Mouse (Mus musculus) embryonic facial prominence, embryonic 10.5 days (tissue): ENCODE results near the gene Tas2r107. TPM values are rescaled to one million over a fixed set of nuclear protein-coding genes. Genes with fewer than 3 reads are reported as not detected.
"Not testable (repeated sequence)": the region's sequence is repeated elsewhere in the genome, so short reads cannot be mapped to it uniquely, and the experiment has no call there.

Experiments used
- DNase-seq: peaks from one replicate; pipeline ENCODE4 v3.0.0-alpha.2; 2017; ENCODE audit warnings: low spot score
- H3K27ac ChIP-seq: fragments of 300-500 bp; sonication (generic); replicated peaks from 2 replicates; pipeline ENCODE4 v1.5.1; 2016; ENCODE audit warnings: mild to moderate bottlenecking
- H3K27me3 ChIP-seq: fragments of 300-500 bp; sonication (generic); replicated peaks from 2 replicates; pipeline ENCODE4 v1.6.1; 2016; ENCODE audit warnings: low read depth, mild to moderate bottlenecking; ENCODE audit not compliant: poor library complexity, severe bottlenecking
- H3K36me3 ChIP-seq: fragments of 300-500 bp; sonication (generic); replicated peaks from 2 replicates; pipeline ENCODE4 v1.6.1; 2016; ENCODE audit warnings: mild to moderate bottlenecking, moderate library complexity
- H3K4me1 ChIP-seq: fragments of 300-500 bp; sonication (generic); 2 replicates; pipeline ENCODE4 v1.6.1; 2016
- H3K4me3 ChIP-seq: fragments of 300-500 bp; sonication (generic); 2 replicates; pipeline ENCODE4 v1.5.1; 2016; ENCODE audit warnings: mild to moderate bottlenecking, moderate library complexity
- H3K9me3 ChIP-seq: fragments of 300-500 bp; sonication (generic); 2 replicates; pipeline ENCODE4 v1.6.1; 2016; ENCODE audit warnings: mild to moderate bottlenecking
- WGBS: fragments of 180-500 bp; shearing (Covaris S2); methylation state at CpG from one replicate; pipeline ENCODE4 v1.1.7; 2016; 5-methylcytosine and 5-hydroxymethylcytosine counted together
- polyA plus RNA-seq: library from polyadenylated mRNA; unstranded; fragments of >200 nt; fragmentation: Nextera tagmentation; extraction: Ambion mirVana; gene quantifications from 2 replicates; pipeline ENCODE4 v1.2.1, GENCODE M21; 2016

Tas2r107 gene
- not detected in 2 replicates for polyA plus RNA-seq

DNA sequence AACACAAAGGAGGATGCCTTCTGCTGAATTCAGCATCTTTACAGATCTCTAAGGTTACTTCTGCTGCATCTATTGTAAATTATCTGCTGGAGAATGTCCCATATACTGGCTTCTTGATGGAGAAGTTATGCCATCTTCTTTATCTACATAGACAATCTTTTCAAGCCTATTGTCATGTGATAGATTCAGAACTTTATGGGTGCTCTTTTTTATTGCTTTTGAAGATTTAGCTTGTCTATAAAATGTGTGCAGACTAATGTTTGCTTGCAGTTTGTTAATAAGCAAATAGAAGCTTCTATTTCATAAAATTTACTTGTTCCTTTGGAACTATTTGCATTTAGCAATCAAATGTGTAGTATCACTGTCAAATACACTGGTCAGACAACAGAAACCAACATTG is at the start of gene Tas2r107:
TSS of gene Tas2r107 (minus strand) at position 101 of the 400 bp plus-strand sequence.
- no peak within 1 kb of the TSS for H3K4me3 ChIP-seq
- H3K4me1 ChIP-seq: no peaks in the 10 kb centered on the region
- no peak for DNase-seq
- no peak within 1 kb of the TSS for H3K27ac ChIP-seq
- peaks cover 12% of the 10 kb centered on the region; the same call in 1 of the 2 replicates for H3K9me3 ChIP-seq
- H3K27me3 ChIP-seq: no peaks in the 10 kb centered on the region
- H3K36me3 ChIP-seq: no peaks in the 10 kb centered on the region

DNA sequence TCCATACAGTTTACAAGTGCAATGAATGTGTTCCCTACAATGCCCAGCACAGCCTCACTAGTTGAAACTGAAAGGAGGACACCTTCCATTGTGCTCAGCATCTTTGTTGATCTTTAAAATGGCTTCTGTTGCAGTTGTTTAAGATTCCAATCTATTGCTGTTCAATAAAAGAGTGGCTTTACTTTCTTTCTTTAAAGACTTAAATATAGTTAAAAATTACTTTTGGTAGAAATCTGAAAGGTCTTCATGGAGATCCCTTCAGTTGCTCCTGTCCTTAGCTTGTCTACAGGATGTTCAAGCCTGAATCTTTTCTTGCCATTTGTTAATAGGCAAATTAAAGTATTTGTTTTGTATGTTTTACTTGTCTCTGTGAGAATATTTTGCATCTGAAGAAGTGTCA is 30.0 kb upstream of the Tas2r107 start, which contains the start of gene Tas2r114:
TSS of gene Tas2r114 (minus strand) at position 101 of the 400 bp plus-strand sequence.
- H3K4me3 ChIP-seq: no peak within 1 kb of the TSS
- H3K9me3 ChIP-seq: peaks cover 16% of the 10 kb centered on the region
- H3K27me3 ChIP-seq: no peaks in the 10 kb centered on the region
- H3K4me1 ChIP-seq: no peaks in the 10 kb centered on the region
- no peak within 1 kb of the TSS for H3K27ac ChIP-seq
- DNase-seq: no peak
- H3K36me3 ChIP-seq: no peaks in the 10 kb centered on the region

DNA sequence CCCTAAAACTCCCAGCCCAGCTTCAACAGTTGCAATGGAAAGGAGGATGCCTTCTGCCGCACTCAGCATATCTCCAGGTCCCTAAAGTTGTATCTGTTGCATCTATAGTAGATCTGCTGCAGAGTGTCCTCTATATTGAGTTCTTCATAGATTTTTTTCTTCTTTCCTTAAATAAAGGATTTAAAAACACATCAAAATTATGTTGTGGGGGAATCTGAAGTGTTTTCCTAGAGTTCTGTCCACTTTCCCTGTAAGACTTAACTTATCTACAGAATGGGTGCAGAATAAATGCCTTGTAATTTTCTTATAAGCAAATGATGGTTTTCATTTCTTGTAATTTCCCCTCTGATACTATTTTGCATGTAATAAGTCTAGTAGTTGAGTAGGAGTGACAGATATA is 27.4 kb upstream of the Tas2r107 start, which contains the start of gene Tas2r105:
TSS of gene Tas2r105 (minus strand) at position 101 of the 400 bp plus-strand sequence.
- DNase-seq: no peak
- Histone ChIP-seq H3K36me3 (no peaks in the 10 kb centered on the region), H3K4me1 (no peaks in the 10 kb centered on the region), H3K27ac (no peak within 1 kb of the TSS), H3K27me3 (no peaks in the 10 kb centered on the region), H3K4me3 (no peak within 1 kb of the TSS), H3K9me3 (peaks cover 10% of the 10 kb centered on the region; the same call in 1 of the 2 replicates)
- WGBS: 78% methylated on average over 1 of the region's 1 CpGs

DNA sequence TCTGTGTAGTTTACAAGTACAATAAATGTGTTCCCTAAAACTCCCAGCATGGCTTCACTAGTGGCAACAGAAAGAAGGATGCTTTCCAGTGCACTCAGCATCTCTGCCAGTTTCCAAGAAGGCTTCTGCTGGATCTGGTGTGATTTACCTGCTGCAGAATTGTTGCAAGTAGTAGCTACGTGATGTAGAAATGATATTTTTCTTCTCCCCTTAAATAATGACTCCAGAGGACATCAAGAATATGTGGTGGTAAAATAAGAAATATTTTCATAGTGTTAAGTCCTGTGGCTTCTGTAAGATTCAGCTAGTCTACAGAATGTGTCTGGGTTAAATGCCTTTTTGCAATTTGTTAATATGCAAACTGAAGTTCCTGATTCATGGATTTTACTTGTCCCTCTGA is 25.7 kb upstream of the Tas2r107 start, which contains the start of gene Tas2r104:
TSS of gene Tas2r104 (minus strand) at position 101 of the 400 bp plus-strand sequence.
- no peak for DNase-seq
- H3K27ac ChIP-seq: no peak within 1 kb of the TSS
- no peaks in the 10 kb centered on the region for H3K36me3 ChIP-seq
- no peak within 1 kb of the TSS for H3K4me3 ChIP-seq
- H3K27me3 ChIP-seq: no peaks in the 10 kb centered on the region
- no peaks in the 10 kb centered on the region for H3K4me1 ChIP-seq
- 0 out of 2 replicates have a peak, but pooled peaks cover 3% of the 10 kb centered on the region for H3K9me3 ChIP-seq
- WGBS: 82% methylated on average over 1 of the region's 1 CpGs

DNA sequence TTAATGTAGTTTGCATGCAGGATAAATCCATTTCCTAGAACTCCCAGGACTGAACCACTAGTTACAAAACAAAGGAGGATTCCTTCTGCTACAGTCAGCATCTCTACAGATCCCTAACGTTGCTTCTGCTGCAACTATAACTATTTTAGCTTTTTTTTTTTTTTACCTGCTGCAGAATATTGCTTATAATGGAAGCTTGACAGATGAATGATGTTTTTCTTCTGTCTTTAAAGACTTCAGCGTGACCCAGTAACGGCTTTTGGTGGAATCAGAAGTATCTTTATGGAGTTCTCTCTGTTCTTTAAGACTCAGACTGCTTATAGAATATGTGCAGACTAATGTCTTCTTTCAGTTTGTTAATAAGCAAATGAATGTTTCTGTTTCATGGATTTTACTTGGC is 18.8 kb upstream of the Tas2r107 start, which contains the start of gene Tas2r106:
TSS of gene Tas2r106 (minus strand) at position 101 of the 400 bp plus-strand sequence.
- Histone ChIP-seq H3K27me3 (no peaks in the 10 kb centered on the region), H3K9me3 (peaks cover 6% of the 10 kb centered on the region), H3K4me1 (no peaks in the 10 kb centered on the region), H3K36me3 (no peaks in the 10 kb centered on the region), H3K4me3 (no peak within 1 kb of the TSS), H3K27ac (no peak within 1 kb of the TSS)
- 79% methylated on average over 3 of the region's 3 CpGs for WGBS
- DNase-seq: no peak

DNA sequence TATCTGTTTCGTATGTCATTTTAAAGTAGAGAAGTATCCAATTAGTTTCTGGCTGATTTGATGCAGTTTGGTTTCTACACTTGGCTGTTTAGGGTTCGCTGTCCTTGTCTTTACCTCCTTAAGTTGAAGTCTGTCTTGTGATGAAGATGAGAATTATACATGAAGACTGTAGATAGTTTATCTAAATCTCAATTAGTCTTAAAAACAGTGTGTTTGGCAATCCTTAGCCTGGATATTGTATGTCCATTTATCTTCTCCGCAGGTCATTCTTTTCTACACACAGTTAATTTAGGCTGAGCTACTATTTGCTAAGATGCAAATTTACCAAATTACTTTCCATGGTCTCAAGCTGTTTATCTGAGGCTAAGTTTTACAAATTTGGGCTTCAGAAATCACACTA is 29.1 kb downstream of the Tas2r107 start, which contains the start of gene Tas2r130:
TSS of gene Tas2r130 (minus strand) at position 101 of the 400 bp plus-strand sequence.
- Histone ChIP-seq H3K36me3 (no peaks in the 10 kb centered on the region), H3K4me1 (no peaks in the 10 kb centered on the region), H3K4me3 (no peak within 1 kb of the TSS), H3K27ac (no peak within 1 kb of the TSS), H3K27me3 (no peaks in the 10 kb centered on the region), H3K9me3 (peaks cover 6% of the 10 kb centered on the region; the same call in 1 of the 2 replicates)
- 83% methylated on average over 3 of the region's 3 CpGs for WGBS
- no peak for DNase-seq

DNA sequence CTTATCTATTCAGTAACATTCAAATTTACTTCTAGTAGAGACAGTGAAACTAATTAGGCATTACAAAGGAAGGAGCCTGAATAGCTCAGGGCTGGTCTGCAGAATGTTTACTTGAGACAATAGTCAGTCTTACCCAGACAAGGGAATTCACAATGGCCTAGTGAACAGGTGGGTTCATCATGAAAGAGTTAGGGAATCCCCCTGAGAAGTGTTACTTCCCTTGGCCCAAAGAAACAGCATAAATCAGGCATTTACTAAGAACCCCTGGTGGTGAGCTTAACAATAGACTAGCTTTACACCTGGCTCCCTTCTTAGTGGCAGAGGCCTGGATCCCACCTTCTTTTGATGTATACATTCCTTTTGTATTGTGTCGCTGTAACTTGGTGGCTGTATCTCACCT is 50.0 kb downstream of the Tas2r107 start:
- H3K9me3 ChIP-seq, H3K4me3 ChIP-seq, H3K27me3 ChIP-seq, H3K36me3 ChIP-seq, H3K27ac ChIP-seq, H3K4me1 ChIP-seq, DNase-seq: not testable (repeated sequence)
- 91% methylated on average over 1 of the region's 1 CpGs for WGBS

Other genes with a start within 250 kb of the Tas2r107 start
- gene 5430401F13Rik, start 173.7 kb downstream of the Tas2r107 start, polyA plus RNA-seq: not detected in 2 replicates
- gene Gm6619, start 173.7 kb downstream of the Tas2r107 start, polyA plus RNA-seq: not detected in 2 replicates
- not detected in 2 replicates for gene Tas2r130, start 29.2 kb downstream of the Tas2r107 start, polyA plus RNA-seq
- gene Tas2r106, start 18.7 kb upstream of the Tas2r107 start, polyA plus RNA-seq: not detected in 2 replicates
- not detected in 2 replicates for gene Tas2r104, start 25.6 kb upstream of the Tas2r107 start, polyA plus RNA-seq
- not detected in 2 replicates for gene Tas2r105, start 27.3 kb upstream of the Tas2r107 start, polyA plus RNA-seq
- not detected in 2 replicates for gene Tas2r114, start 29.9 kb upstream of the Tas2r107 start, polyA plus RNA-seq